Mouse (Mus musculus): ENCODE results near the gene Zfp334. TPM values are rescaled to one million over a fixed set of nuclear protein-coding genes. Genes with fewer than 3 reads are reported as not detected.
A peak's percentile ranks its signal among the peaks of the same experiment; 100 is the strongest.

Gene Zfp334
- total and polyA plus RNA-seq, 2 experiments from 2014 or later: 3.9 to 14.8 TPM

DNA sequence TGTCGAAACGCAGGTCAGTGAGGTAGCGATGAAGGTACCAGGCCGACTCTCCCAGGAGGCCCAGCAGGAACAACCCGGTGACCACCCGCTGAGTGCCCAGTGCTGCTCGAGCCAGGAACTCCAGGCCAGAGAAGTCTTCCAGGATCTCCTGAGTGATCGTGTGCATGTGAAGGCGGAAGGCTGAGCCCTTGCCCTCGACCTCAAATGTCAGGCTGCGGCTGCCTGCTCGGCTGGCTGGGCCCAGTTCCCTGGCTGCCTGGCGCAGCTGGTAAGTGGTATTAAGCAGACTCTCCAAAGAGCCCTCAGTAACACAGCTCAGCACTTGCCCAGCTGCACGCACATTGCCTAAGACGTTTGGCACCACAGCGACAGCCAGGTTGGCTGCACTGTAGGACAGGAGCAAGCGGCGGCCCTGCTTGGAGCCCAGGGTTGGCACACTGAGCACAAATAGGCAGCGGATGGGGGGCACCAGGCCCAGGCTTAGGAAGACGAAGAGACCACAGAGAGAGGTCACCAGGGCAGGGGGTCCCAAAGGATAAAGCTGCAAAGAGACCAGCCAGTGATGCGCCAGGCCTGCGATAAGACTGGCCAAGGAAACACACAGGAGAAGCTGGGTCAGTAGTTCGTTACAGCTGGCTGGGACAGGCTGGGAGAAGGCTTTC, 9.6 kb upstream of the Zfp334 start:
- H3K4me2 ChIP-seq (ENCODE audit: low read depth, low read length): no peak overlapping the region
- no peaks in the 10 kb centered on the region for H3K9me3 ChIP-seq (ENCODE audit: low read length)
- H3K27ac ChIP-seq: no peak overlapping the region
- H3K27me3 ChIP-seq (ENCODE audit: insufficient read depth, low read length): no peaks in the 10 kb centered on the region
- no peak for TF ChIP-seq CTCF (IDR thresholded peaks at IDR 0.05; ENCODE audit: low read depth)
- peak; percentile 66 for ATAC-seq
- H3K9ac ChIP-seq (replicated peaks; ENCODE audit: low read length): no peak overlapping the region
- DNase-seq (ENCODE audit: low spot score): peak; percentile 33
- no peaks in the 10 kb centered on the region for H3K4me1 ChIP-seq (ENCODE audit: insufficient read depth, low read length)
- no peak overlapping the region for H3K4me3 ChIP-seq (ENCODE audit: low read length)
- H3K36me3 ChIP-seq (ENCODE audit: insufficient read depth, low read length): no peaks in the 10 kb centered on the region
- 47% methylated on average over 23 of the region's 23 CpGs for WGBS

DNA sequence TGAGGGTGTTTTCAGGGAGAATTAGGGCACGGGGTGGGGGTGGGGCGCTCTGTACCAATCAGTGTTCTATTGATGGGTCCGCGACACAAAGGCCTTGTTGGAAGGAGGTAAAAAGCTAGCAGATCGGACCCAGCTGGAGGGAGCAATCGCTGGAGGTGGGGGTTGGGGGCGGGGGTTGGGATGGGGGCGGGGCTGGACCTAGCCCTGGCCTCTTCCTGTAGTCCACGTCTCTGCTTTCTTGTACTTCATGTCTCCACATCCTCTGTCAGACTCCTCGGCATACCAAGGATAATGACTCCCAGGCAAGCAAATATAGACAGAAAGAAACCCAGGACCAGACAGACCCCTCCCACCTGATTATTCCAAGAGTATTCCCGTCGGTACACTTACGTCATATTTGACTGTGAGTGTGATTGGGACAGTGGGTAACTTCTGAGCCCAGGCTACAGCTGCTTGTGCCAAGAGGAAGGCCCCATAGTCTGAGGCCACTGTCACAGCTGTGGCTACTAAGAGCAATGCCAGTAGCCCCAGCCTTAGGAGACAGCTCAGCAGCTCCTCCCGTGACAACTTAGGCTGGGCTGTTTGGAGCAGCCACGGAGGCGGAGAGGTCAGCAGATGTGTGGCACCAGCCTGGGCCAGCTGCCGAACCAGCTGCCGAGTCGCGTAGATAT, 8.9 kb upstream of the Zfp334 start:
- no peaks in the 10 kb centered on the region for H3K27me3 ChIP-seq (ENCODE audit: insufficient read depth, low read length)
- H3K9ac ChIP-seq (replicated peaks; ENCODE audit: low read length): no peak overlapping the region
- 44% methylated on average over 20 of the region's 20 CpGs for WGBS
- no peak for DNase-seq (ENCODE audit: low spot score)
- H3K4me1 ChIP-seq (ENCODE audit: insufficient read depth, low read length): no peaks in the 10 kb centered on the region
- H3K4me3 ChIP-seq (ENCODE audit: low read length): no peak overlapping the region
- no peak overlapping the region for H3K4me2 ChIP-seq (ENCODE audit: low read depth, low read length)
- no peak; the same call in 1 of the 2 replicates for ATAC-seq
- no peak for TF ChIP-seq CTCF (IDR thresholded peaks at IDR 0.05; ENCODE audit: low read depth)
- H3K9me3 ChIP-seq (ENCODE audit: low read length): no peaks in the 10 kb centered on the region
- H3K36me3 ChIP-seq (ENCODE audit: insufficient read depth, low read length): no peaks in the 10 kb centered on the region
- H3K27ac ChIP-seq: no peak overlapping the region

DNA sequence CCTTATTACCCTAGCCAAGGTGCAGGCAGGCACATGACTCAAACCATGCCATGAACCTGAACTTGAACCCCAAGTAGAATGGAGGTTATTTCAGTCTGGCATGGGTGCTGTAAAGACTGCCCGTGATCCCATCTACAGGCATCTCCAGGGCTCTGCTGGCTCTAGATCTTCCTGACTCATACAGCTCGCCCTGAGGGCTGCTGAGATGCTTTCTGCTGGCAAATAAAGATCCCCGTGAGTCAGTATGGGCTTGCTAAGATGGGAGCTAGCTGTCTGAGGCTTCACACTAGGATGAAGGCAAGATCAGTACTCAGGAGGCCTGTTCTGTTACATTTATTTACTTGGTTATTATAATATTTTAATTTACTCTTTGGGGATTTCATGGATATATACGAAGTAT, 4.1 kb upstream of the Zfp334 start:
- ATAC-seq (no peak), DNase-seq (ENCODE audit: low spot score) (no peak)
- no peak overlapping the region for H3K9ac ChIP-seq (replicated peaks; ENCODE audit: low read length)
- whole genome bisulfite sequencing: 79% methylated on average over 4 of the region's 4 CpGs
- H3K27me3 ChIP-seq (ENCODE audit: insufficient read depth, low read length): no peaks in the 10 kb centered on the region
- H3K4me3 ChIP-seq (ENCODE audit: low read length): no peak overlapping the region
- H3K27ac ChIP-seq: no peak overlapping the region
- no peaks in the 10 kb centered on the region for H3K9me3 ChIP-seq (ENCODE audit: low read length)
- H3K4me1 ChIP-seq (ENCODE audit: insufficient read depth, low read length): 0 out of 2 replicates have a peak, but pooled peaks cover 3% of the 10 kb centered on the region
- no peak for TF ChIP-seq CTCF (IDR thresholded peaks at IDR 0.05; ENCODE audit: low read depth)
- H3K36me3 ChIP-seq (ENCODE audit: insufficient read depth, low read length): no peaks in the 10 kb centered on the region
- no peak overlapping the region for H3K4me2 ChIP-seq (ENCODE audit: low read depth, low read length)

DNA sequence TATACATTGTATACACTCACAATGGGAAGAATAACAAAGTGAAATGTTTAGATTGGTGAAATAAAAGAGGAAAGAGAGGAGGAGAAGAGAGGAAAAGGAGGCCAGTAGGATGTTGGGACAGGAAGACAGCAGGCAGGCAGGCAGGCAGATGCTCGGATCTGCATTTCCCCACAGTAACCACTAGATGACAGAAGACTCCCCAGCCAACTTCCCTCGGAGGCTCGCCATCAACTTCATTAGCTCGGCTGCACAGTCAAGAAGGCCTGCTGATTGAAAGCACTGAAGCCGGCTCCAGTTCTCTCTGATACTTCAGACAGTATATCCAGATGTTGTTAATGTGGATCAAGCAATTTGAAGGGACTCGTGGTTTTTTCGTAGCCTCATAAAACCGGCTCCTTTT, 3.5 kb upstream of the Zfp334 start:
- Histone ChIP-seq H3K4me2 (ENCODE audit: low read depth, low read length) (no peak overlapping the region), H3K4me1 (ENCODE audit: insufficient read depth, low read length) (peaks cover 8% of the 10 kb centered on the region; the same call in 1 of the 2 replicates), H3K9me3 (ENCODE audit: low read length) (no peaks in the 10 kb centered on the region), H3K27me3 (ENCODE audit: insufficient read depth, low read length) (no peaks in the 10 kb centered on the region), H3K9ac (replicated peaks; ENCODE audit: low read length) (no peak overlapping the region), H3K27ac (no peak overlapping the region), H3K36me3 (ENCODE audit: insufficient read depth, low read length) (no peaks in the 10 kb centered on the region), H3K4me3 (ENCODE audit: low read length) (no peak overlapping the region)
- peak; percentile 89 for DNase-seq (ENCODE audit: low spot score)
- WGBS: 16% methylated on average over 8 of the region's 8 CpGs
- peak; percentile 27 for ATAC-seq
- peak; percentile 92 for TF ChIP-seq CTCF (IDR thresholded peaks at IDR 0.05; ENCODE audit: low read depth)

DNA sequence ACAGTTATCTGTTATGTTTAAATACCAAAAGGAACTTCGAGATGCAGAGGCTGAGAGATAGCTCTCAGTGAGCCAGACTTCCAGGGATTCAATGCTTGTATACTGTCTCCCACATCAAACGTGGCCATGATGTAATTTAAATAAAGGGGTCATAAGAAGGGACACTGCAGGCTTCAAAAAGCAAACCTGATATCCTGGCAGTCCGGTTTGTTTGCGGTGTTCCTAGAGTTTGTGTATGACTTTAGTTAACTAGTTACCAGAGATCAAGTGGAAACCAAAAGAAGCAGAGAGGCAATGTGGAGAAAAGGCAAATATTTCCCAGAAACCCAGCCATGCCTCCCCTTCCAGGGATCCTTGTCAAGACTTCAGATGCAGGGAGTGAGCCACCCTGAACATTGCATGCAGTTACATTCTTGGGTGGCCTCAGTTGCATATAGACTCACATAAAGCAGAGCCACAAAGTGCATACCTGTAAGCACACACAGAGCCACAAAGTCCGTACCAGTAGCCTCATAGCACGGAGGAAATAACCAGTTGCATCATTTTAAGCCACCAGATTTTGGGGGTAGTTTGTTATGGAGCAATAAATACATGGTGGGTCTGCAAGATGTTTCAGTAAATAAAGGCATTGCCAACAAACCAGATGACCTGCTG, 1.4 kb upstream of the Zfp334 start:
- H3K4me3 ChIP-seq (ENCODE audit: low read length): no peak overlapping the region
- no peak overlapping the region for H3K9ac ChIP-seq (replicated peaks; ENCODE audit: low read length)
- ATAC-seq (no peak), DNase-seq (ENCODE audit: low spot score) (no peak)
- H3K9me3 ChIP-seq (ENCODE audit: low read length): no peaks in the 10 kb centered on the region
- no peak overlapping the region for H3K4me2 ChIP-seq (ENCODE audit: low read depth, low read length)
- TF ChIP-seq CTCF (IDR thresholded peaks at IDR 0.05; ENCODE audit: low read depth): no peak
- H3K27ac ChIP-seq: no peak overlapping the region
- 86% methylated on average over 6 of the region's 6 CpGs for WGBS
- H3K36me3 ChIP-seq (ENCODE audit: insufficient read depth, low read length): peaks cover 6% of the 10 kb centered on the region
- peaks cover 8% of the 10 kb centered on the region; the same call in 1 of the 2 replicates for H3K4me1 ChIP-seq (ENCODE audit: insufficient read depth, low read length)
- no peaks in the 10 kb centered on the region for H3K27me3 ChIP-seq (ENCODE audit: insufficient read depth, low read length)

DNA sequence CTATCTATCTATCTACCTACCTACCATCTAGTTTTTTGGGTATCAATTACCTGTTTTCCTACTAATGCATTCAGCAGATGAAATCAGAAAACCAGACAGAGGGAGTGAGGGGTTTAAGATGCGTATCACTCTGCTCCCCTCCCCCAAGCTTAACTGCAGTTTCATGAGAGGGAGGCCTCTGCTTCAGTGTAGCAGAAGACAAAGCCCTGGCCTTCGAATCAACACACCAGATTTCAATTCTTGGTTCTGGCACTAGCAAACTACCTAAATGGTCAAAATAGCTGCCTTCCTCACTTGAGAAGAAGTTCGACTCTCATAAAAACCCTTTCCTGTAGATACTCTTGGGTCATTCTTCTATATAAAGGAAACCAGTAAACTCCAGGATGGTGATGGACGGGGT, 689 bp downstream of the Zfp334 start:
- 6% methylated on average over 4 of the region's 4 CpGs for WGBS
- no peak for ATAC-seq
- Histone ChIP-seq H3K36me3 (ENCODE audit: insufficient read depth, low read length) (peaks cover 25% of the 10 kb centered on the region), H3K4me3 (ENCODE audit: low read length) (peak overlapping the region; percentile 75), H3K4me1 (ENCODE audit: insufficient read depth, low read length) (peaks cover 8% of the 10 kb centered on the region; the same call in 1 of the 2 replicates), H3K27ac (peak overlapping the region; percentile 95), H3K9me3 (ENCODE audit: low read length) (no peaks in the 10 kb centered on the region), H3K27me3 (ENCODE audit: insufficient read depth, low read length) (no peaks in the 10 kb centered on the region), H3K9ac (replicated peaks; ENCODE audit: low read length) (peak overlapping the region; percentile 91), H3K4me2 (ENCODE audit: low read depth, low read length) (peak overlapping the region; percentile 74)
- DNase-seq (ENCODE audit: low spot score): peak; percentile 51
- no peak for TF ChIP-seq CTCF (IDR thresholded peaks at IDR 0.05; ENCODE audit: low read depth)

Data from hindbrain, postnatal 0 days (tissue).